ENCODE assay signal across 19 mouse cellular contexts in the genomic region with DNA sequence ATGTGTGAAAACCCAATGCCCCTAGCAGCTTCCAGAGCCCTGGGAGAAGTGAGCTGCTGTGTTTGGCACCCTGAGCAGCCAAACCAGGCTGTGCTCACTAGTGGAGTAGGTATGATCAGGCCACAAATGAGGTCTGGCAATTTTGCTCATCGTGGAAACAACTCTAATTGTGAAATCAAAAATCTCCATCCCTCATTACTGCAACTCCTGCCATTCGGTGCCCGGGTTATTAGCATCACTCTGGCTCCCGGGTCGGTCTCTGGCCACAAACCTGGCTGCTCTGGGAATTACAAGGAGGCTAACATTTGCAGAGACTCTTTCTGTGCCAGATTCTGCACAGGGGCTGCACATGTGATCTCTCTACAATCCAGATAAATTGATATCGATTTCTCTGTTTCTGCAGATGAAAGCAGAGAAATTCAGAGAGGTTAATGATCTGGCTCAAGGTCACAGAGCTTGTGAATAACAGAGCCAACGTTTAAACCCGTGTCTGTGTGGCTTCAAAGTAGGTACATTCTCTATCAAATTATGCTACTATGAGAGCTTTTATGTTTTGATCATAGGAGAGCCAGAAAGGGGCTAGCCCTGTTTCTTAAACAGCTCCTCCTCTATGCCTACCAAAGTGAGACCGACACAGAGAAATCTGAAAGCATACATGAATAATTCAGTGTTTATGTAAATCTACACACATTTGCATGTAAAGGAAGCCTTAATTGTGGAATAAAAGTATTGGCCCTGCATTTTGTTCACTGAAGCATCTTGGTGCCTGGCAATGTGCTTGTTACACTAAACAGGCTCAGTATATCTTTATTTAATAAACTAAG.
DNase-seq lines count a peak whose midpoint lies in the region; ATAC-seq and TF ChIP-seq lines count a peak whose summit lies in the region.
"Had no signal": no experiment of that assay in that cellular context is flagged by ENCODE, and none has a peak within 500 bp of the region (broad histone marks: within the 10 kb centered on the region; RNA-seq: fewer than 3 reads in every experiment).

No protein-coding gene starts in this region.

- WGBS in forebrain, embryonic 11.5 days = 65% methylated on average over 9 of the region's 9 CpGs
- WGBS in forebrain, embryonic 10.5 days = 81% methylated on average over 9 of the region's 9 CpGs
- WGBS in neural tube, embryonic 11.5 days = 67% methylated on average over 9 of the region's 9 CpGs
- WGBS in hindbrain, embryonic 14.5 days = 21% methylated on average over 9 of the region's 9 CpGs
- 63% methylated on average over 9 of the region's 9 CpGs for WGBS in lung, adult 2 months

- H3K27ac ChIP-seq in forebrain, embryonic 11.5 days (ENCODE audit: low read depth, low read length) = no peak overlapping the region
- no peak overlapping the region for H3K27ac ChIP-seq in forebrain, embryonic 10.5 days
- H3K27ac ChIP-seq in neural tube, embryonic 11.5 days (ENCODE audit: low read depth, low read length) = no peak overlapping the region
- H3K27ac ChIP-seq in hindbrain, embryonic 14.5 days = peak overlapping the region; percentile 14; the same call in 1 of the 2 replicates
- H3K27ac ChIP-seq: kidney, postnatal 0 days; limb, embryonic 13.5 days; stomach, postnatal 0 days had no signal

- DNase-seq in forebrain, embryonic 11.5 days (ENCODE audit: low spot score) = no peak
- DNase-seq in forebrain, embryonic 10.5 days (ENCODE audit: extremely low spot score, low spot score) = no peak
- DNase-seq in neural tube, embryonic 11.5 days (ENCODE audit: low spot score) = no peak
- DNase-seq in neural tube, embryonic 10.5 days (ENCODE audit: extremely low spot score, low spot score) = no peak
- DNase-seq in hindbrain, embryonic 14.5 days (ENCODE audit: low spot score) = peak; percentile 32
- DNase-seq in adrenal gland, postnatal 10 days = no peak
- no peak for DNase-seq in adipocyte (ENCODE audit: low spot score)
- no peak for DNase-seq in lung, adult 2 months
- DNase-seq: adrenal gland, postnatal 14 days; cerebellum, adult 2 months; heart, postnatal 4 days; kidney, adult 11 months; lung, postnatal 14 days; thymus, postnatal 4 days had no signal

- H3K4me1 ChIP-seq in forebrain, embryonic 11.5 days (replicated peaks; ENCODE audit: control insufficient read depth, insufficient read depth, low read length) = no peaks in the 10 kb centered on the region
- H3K4me1 ChIP-seq in forebrain, embryonic 10.5 days = peaks cover 3% of the 10 kb centered on the region
- H3K4me1 ChIP-seq in neural tube, embryonic 11.5 days (ENCODE audit: control insufficient read depth, insufficient read depth, low read length) = peaks cover 3% of the 10 kb centered on the region; the same call in 1 of the 2 replicates
- peaks cover 21% of the 10 kb centered on the region for H3K4me1 ChIP-seq in hindbrain, embryonic 14.5 days (replicated peaks; ENCODE audit: control insufficient read depth, insufficient read depth, low read length)
- H3K4me1 ChIP-seq in lung, adult 2 months (ENCODE audit: control insufficient read depth, insufficient read depth, low read length) = no peaks in the 10 kb centered on the region

- no peaks in the 10 kb centered on the region for H3K9me3 ChIP-seq in forebrain, embryonic 11.5 days (ENCODE audit: control insufficient read depth, low read length)
- no peaks in the 10 kb centered on the region for H3K9me3 ChIP-seq in forebrain, embryonic 10.5 days
- no peaks in the 10 kb centered on the region for H3K9me3 ChIP-seq in neural tube, embryonic 11.5 days (ENCODE audit: control insufficient read depth, low read length)
- no peaks in the 10 kb centered on the region for H3K9me3 ChIP-seq in hindbrain, embryonic 14.5 days (ENCODE audit: control insufficient read depth, low read length)
- H3K9me3 ChIP-seq: limb, embryonic 13.5 days had no signal

- H3K36me3 ChIP-seq in forebrain, embryonic 11.5 days (ENCODE audit: control insufficient read depth, insufficient read depth, low read length) = no peaks in the 10 kb centered on the region
- H3K36me3 ChIP-seq in forebrain, embryonic 10.5 days (replicated peaks) = no peaks in the 10 kb centered on the region
- no peaks in the 10 kb centered on the region for H3K36me3 ChIP-seq in neural tube, embryonic 11.5 days (ENCODE audit: control insufficient read depth, insufficient read depth, low read length)
- no peaks in the 10 kb centered on the region for H3K36me3 ChIP-seq in hindbrain, embryonic 14.5 days (replicated peaks; ENCODE audit: control insufficient read depth, insufficient read depth)
- H3K36me3 ChIP-seq: limb, embryonic 13.5 days had no signal

- H3K27me3 ChIP-seq in forebrain, embryonic 11.5 days (ENCODE audit: control insufficient read depth, insufficient read depth, low read length) = no peaks in the 10 kb centered on the region
- H3K27me3 ChIP-seq in forebrain, embryonic 10.5 days (ENCODE audit: poor library complexity, severe bottlenecking) = no peaks in the 10 kb centered on the region
- no peaks in the 10 kb centered on the region for H3K27me3 ChIP-seq in neural tube, embryonic 11.5 days (ENCODE audit: control insufficient read depth, insufficient read depth, low read length)
- no peaks in the 10 kb centered on the region for H3K27me3 ChIP-seq in hindbrain, embryonic 14.5 days (ENCODE audit: control insufficient read depth, insufficient read depth, low read length)
- H3K27me3 ChIP-seq: CH12.LX; limb, embryonic 13.5 days had no signal

- no peak for TF ChIP-seq POLR2A in lung, adult 2 months (IDR thresholded peaks at IDR 0.05; ENCODE audit: borderline replicate concordance, extremely low read depth, low read depth, low read length)

- H3K9ac ChIP-seq in forebrain, embryonic 11.5 days (ENCODE audit: low read length) = no peak overlapping the region
- H3K9ac ChIP-seq in neural tube, embryonic 11.5 days (ENCODE audit: low read length) = no peak overlapping the region
- H3K9ac ChIP-seq in hindbrain, embryonic 14.5 days = no peak overlapping the region
- H3K9ac ChIP-seq: limb, embryonic 13.5 days had no signal

- ATAC-seq in forebrain, embryonic 11.5 days (replicated peaks; ENCODE audit: low FRiP score) = peak; percentile 51; the same call in 1 of the 2 replicates
- ATAC-seq in neural tube, embryonic 11.5 days (ENCODE audit: insufficient read depth, low FRiP score, low TSS enrichment) = 0 out of 2 replicates have a peak, but pooled peaks have one; percentile 31
- no peak for ATAC-seq in hindbrain, embryonic 14.5 days (ENCODE audit: low FRiP score)

- no peak overlapping the region for H3K4me3 ChIP-seq in forebrain, embryonic 11.5 days (ENCODE audit: low read depth, low read length)
- H3K4me3 ChIP-seq in forebrain, embryonic 10.5 days = no peak overlapping the region
- no peak overlapping the region for H3K4me3 ChIP-seq in neural tube, embryonic 11.5 days (ENCODE audit: low read depth, low read length)
- no peak overlapping the region for H3K4me3 ChIP-seq in hindbrain, embryonic 14.5 days (replicated peaks; ENCODE audit: low read length)
- H3K4me3 ChIP-seq in lung, adult 2 months (replicated peaks; ENCODE audit: extremely low read depth, low read depth, low read length) = no peak overlapping the region
- H3K4me3 ChIP-seq: erythroblast, embryonic 14.5 days; limb, embryonic 13.5 days had no signal

- TF ChIP-seq CTCF in lung, adult 2 months (IDR thresholded peaks at IDR 0.05; ENCODE audit: insufficient read depth, low read length) = no peak

- H3K4me2 ChIP-seq in forebrain, embryonic 11.5 days (ENCODE audit: low read depth, low read length, severe bottlenecking) = no peak overlapping the region
- H3K4me2 ChIP-seq in neural tube, embryonic 11.5 days (ENCODE audit: low read depth) = no peak overlapping the region
- no peak overlapping the region for H3K4me2 ChIP-seq in hindbrain, embryonic 14.5 days (replicated peaks)
- H3K4me2 ChIP-seq: limb, embryonic 13.5 days had no signal
